Mouse (Mus musculus) left cerebral cortex, adult 8-10 months (tissue): ENCODE data around the gene Sohlh1. TPM values are rescaled to one million over a fixed set of nuclear protein-coding genes. Genes with fewer than 3 reads are reported as not detected.
A peak's percentile ranks its signal among the peaks of the same experiment; 100 is the strongest.

Source experiments
- DNase-seq, 2 experiments: peaks; one replicate each; pipeline ENCODE4 v3.0.0; 2022; ENCODE audit warnings: low spot score in 2 of 2
- total RNA-seq, 4 experiments: library from RNA; stranded (reverse); gene quantifications; 2 replicates each; pipeline ENCODE4 v1.2.4; 2022

Sohlh1 gene
- total RNA-seq, result not detected

DNA sequence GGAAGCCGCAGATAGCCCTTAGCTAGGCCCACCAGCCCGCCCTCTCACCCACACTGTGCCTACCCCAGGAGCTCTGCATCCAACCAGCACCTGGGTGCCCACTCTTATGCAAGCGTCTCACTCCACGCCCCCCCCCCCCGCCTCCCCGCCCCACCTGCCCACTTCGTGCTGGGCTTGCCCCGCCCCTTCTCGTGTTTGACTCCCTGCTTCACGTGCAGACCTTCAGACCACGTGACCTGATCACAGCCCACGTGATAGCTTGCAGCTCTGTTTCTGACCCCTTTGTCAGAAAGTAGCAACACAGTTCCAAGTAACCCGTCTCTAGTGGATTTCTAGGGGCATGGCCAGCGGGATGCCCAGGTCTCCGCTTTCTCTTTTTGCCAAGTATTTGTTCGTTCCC, at the start of gene Sohlh1:
Gene Sohlh1, minus strand, starts transcription at position 23 of the 400 bp plus-strand sequence.
- DNase-seq, result no peak

DNA sequence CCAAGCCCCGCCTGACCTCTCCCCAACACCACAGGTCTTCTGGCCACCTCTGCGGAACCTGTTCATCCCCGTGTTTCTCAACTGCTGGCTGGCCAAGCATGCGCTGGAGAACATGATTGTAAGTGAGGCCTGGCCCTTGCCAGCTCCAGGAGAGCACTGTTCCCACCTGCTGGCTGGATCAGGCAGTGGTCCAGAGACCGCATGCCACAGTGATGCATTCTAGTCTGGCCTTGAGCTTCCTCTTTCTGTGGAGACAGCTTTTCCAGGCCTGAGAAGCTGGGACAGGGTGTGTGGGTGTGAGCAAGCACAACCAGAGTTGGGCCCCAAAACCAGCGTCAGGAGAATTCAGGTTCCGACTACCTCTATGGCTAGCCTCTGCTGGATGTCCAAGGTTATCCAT, 45.4 kb upstream of the Sohlh1 start:
- no peak for DNase-seq

DNA sequence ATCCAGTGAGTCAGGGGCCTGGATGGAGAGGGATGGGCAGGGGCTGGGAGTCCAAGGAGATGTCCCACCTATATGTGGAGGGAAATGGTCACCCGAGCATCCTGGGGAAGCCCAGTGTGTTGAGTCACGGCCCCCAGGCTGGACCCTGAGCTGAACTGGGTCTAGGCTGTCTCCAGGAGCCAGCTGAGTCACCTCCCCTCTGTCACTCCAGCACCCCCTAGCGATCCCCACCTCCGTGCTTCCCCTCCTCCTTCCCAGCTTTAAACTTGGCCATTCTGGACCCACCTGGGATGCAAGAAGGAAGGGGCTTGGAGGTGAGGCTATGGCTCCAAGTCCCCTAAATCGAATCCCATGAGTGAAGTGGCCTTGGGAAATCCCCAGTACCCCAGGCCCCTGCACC, 41.1 kb upstream of the Sohlh1 start:
- no peak for DNase-seq

DNA sequence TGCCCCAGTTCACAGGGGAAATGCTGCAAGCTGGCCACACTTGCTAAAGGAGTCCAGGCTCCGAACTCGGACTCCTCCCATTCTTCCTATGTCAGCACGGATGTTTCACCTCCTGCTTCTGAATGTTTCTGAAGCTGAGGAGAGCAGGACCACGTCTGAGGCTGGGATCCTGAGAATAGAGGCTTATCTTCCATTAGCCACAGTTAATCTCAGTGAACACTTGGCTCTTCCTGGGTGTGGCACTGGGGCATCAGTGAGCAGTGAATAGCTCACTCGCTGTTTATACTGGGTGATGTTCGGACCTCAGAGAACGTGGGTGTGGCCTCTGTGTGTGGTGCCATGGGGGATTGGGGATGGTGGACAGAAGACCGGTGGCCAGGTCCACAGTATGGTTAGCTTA, 40.2 kb upstream of the Sohlh1 start:
- no peak for DNase-seq

DNA sequence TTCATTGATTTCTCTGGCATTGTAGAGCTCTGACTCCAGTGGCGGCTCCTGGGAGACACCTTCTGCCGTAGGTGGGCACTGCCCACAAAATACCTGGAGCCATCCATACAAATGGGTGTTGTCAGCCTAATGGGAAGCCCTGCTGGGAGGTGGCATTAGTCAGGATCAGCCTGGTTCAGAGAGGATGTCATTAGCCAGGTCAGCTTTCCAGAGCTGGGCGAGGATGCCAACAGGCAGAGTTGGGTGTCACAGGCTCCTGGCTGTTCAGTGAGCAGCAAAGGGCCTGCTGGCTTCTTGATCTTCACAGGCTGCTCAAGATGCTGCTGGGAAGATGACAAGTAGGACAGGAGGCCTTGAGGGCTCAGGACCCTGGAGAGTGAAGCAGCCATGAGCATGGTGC, 37.7 kb upstream of the Sohlh1 start:
- DNase-seq, result no peak

DNA sequence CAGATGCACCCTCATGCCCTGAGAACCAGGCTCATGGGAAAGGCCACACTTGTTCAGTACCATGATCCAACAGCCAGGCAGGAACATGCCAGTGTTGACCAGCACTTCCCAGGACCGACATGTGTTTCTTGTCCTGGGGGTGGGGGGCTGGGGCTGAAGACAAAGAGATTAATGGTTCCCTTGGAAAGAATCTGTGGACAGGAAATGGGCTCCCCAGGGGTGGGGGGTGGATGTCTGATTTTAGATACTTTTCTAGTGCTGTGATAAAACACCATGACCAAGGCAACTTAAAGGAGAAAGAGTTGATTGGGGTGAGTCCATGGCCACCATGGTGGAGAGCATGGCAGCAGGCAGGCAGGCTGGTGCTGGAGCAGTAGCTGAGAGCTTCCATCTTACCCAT, 35.2 kb upstream of the Sohlh1 start:
- DNase-seq, result no peak

DNA sequence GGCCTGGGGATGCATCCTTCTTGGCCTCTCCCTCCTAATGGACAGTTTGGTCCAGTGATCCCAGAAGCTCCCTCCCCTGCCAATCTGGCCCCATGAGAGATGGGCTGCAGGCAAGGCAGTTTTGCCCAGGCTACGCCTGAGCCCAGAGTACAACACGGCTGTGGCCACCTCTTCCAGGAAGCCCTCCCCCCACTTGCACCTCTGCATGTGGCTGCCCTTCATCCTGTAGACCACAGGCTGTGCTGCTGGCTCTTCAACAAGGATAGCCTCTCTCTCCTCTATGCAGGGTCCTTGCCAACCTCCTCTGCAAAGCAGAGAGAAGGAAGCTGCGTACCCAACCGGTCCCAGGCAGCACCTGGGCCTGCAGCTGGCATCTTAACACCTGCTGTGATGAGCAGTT, 32.0 kb upstream of the Sohlh1 start:
- DNase-seq, result no peak

DNA sequence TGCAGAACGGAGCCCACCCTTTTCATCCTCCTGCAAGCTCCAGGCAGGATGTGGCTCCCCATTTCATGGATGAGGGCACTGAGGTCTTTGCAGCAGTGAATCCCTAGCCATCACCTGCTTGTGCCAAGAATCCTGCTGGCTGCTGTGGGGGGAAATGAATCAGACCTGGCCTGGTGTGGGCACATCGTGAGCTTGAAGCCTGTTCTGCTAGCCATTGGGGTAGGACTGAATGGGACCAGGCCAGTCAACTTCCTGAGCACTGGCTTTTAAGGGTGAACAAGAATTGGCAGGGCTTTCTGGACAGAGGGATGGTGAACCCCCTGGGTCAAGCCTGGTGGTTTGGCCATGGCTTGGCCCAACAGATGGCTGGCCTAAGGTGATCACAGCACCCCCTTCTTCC, 31.5 kb upstream of the Sohlh1 start:
- no peak for DNase-seq

DNA sequence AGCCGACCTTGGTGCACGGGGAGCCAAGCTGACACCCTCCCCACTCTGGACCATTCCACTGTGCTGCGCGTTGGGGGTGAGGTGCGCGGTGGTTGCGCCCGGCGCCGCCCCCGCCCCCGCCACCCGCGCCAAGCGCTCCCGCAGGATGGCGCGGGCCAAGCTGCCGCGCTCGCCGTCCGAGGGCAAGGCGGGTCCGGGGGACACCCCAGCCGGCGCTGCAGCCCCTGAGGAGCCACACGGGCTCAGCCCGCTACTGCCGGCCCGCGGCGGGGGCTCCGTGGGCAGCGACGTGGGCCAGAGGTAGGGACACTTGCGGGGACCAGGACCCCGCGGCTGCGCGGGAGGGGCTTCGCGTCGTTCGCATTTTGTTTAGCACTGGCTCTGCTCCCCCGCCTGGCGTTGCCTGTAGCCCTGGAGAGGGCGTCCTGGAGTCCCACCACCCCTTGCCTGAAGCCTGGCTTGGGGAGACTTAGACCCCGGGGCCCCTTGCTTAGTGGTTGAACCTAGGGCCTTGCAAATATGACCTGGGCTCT, 30.8 kb upstream of the Sohlh1 start:
- DNase-seq, result peak in 1 of 2 experiments; percentile 45

DNA sequence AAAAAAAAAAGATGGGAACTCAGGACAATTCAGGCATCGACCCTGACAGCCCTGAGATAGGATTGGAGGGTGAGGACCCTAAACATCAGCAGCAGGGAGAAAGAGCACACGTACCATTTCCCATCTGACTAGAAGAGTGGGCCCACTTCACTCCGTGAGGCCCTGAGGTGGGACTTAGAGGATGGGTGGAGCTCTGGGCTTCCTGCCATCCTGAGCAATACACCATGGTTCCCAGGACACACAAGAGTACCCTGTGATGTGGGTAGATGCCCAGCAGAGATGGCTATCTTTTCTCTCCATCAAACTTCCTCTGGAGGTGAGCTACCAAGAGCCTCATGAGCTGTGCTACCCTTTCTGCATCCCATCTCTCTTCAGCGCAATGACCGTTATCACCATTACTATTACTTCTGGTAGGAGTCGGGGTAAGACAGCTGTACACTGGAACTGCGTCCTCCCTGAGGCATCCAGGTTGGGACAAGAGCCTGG, 30.2 kb upstream of the Sohlh1 start:
- no peak for DNase-seq

DNA sequence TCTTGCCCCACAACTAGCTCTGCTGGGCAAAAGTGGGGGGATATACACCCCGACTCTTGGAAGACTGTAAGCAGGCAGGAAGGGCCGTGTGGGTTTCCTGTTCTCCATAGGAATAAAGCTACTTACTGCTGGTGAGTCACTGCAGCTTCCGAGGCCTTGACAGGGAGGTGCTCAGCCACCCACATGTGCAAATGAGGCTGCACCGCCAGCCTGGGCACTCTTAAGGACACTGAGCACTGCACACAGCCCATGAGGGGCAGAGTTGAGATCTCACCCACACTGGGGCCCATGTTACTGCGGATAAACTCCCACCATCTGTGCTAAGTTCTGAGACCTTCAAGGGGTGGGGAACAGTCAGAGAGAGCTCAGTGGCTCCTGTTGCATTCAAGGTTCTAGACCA, 19.6 kb upstream of the Sohlh1 start:
- peak in 1 of 2 experiments; percentile 62 for DNase-seq

DNA sequence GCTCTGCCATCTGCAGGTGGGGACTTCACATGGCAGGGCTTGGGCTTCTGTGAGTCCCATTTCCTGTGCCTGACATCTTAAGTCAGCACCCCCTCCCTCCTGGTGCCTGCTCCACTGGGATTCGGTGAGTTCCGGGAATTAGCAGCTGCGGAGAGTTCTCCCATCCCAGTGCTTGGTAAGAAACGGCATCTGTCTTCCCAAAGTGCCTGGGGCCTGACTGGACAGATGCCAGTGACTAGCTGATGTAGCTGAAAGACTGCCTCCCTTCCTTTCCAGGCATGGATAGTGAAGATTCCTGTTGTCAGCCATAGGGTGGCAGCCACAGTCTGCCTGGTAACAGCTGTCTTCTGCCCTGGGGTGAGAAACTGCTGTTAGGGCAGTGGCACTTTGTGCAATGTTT, 18.4 kb upstream of the Sohlh1 start:
- peak; percentile 35 to 79 for DNase-seq

DNA sequence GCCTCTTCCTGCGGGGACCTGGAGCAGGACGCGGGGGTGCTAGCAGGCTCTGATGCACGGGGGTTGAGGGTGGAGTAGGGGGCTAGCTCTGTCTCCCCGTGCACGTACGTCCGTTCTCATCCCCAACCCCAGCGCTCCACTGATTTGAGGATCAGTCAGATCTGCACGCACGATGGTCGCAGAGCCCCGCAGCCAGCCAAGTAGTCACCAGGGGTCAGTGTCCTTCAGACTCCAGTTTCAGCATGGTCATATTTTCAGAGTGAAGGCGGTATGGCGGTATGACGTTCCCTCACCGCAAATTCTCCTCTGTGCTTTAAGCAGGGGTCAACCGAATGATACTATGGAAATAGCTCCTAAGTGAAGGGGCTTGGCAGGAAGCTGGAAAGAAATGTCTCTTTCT, 17.2 kb upstream of the Sohlh1 start:
- no peak for DNase-seq

DNA sequence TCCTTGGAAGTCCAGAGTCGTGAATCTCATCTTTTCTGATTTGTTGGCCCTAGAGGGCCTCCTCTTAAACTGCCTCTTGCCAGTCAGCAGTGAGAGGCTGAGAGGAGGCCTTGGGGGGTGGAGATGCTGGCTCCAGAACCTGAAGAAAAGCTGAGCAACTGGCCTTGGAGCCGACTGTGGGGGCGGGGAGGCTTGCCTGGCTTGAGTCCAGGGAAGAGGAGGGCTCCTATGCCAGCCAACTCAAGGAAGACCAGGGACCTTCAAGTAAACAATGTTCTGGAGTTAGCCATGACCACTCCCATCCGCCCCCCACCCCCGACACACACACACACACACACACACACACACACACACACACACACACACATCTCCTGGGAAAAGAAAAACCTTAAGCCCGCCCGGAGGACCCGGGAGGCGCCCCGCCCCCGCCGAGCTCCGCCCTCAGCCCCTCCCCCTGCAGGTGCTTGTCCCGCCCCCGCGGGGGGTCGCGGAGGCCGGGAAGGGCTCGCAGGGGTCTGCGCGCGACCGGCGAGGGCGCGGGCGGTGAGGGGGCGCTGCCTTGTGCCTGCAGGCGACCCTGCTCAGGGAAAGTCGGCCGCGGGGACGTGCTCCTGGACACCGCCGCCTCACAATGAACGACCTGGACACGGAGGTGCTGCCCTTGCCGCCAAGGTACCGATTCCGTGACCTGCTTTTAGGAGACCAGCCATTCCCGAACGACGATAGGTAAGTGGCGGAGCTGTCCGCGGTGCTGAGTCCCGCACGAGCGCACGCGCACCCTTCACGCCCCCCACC, 16.5 kb upstream of the Sohlh1 start, which contains the start of gene Kcnt1:
Gene Kcnt1, plus strand, starts transcription at position 398 of the 795 bp plus-strand sequence.
- peak; percentile 42 to 57 for DNase-seq

DNA sequence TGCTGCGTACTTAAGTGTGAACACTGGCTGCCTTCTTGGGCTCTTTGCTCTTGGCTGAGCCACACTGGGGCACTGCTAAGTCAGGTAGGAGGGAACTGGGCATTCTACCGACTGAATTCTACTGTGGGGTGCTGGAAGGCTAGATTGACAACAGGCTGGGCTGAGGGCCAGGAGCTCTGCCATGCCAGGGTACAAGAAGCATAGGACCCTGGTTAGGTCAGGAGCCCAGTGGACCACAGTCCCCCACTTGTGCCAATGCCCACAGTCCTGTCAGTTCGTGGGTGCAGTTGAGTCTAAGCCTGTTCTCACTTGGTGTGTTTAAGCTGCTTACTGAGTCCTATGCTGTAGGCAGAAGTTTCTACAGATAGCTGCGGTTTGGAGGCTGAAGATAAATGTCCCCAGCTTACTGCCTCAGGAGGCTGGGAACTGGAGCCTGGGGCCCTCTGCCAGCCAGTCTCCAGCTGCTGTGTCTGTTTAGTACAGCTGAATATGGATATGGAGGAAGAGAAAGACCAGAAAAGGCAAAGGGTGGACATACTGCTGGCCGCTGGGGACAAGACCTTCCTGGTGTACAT, 15.7 kb upstream of the Sohlh1 start:
- DNase-seq, result no peak

DNA sequence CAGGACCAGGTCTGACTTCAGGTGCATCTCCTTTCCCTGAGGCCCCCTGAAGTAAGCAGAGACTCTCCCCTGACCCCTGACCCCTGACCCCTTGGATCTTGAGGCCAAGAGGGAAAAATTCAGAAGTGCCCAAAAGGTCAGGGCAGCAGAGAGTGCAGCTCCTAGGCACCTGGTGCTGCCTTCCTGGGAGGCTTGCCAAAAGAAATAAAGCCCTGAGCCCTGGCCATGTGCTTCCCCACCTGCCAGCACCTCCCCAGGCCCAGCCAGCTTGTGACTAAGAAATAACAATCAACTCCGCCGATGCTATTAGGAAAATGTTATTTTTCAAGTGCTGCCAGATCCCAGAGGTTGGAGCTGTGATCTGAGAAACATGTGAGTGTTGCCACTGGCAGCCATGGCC, 15.0 kb upstream of the Sohlh1 start:
- DNase-seq, result no peak

DNA sequence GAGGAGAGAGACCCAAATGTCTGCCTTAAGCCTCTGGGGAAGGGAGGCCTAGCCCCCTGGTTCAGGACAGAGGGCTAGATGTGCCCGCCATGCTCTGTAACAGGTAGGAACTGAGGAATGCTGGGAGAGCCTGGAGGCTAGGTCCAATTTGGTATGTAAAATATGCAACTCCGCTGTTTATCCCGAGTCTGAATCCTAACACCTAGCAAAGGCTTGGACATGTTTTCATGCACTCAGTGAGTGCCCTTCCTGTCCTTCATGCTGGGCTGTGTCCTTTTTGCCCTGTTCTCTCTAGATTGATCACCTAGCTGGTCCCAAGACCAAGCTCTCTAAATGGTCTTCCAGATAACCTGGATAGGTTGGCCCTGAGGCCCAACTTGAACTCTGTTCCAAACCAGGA, 12.8 kb upstream of the Sohlh1 start:
- no peak for DNase-seq

DNA sequence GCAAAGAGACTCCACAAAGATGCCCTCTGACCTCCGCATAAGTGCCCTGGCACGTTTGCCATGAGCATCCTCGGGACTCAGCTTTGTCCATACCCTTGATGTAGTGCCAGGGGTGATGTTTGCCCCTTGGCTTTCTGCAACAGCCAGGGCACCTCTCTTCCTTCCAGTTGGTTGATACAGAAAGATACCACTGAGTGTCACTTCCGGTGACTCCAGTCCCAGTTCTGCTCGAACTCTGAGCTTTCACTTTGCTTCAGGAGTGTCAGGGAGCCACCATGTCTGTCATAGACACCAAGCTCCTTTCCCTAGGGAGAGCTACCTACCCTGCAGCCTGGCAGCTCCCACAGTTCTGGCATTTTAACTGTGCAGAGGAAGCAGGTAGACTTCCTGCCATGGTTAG, 7.0 kb upstream of the Sohlh1 start:
- DNase-seq, result no peak

DNA sequence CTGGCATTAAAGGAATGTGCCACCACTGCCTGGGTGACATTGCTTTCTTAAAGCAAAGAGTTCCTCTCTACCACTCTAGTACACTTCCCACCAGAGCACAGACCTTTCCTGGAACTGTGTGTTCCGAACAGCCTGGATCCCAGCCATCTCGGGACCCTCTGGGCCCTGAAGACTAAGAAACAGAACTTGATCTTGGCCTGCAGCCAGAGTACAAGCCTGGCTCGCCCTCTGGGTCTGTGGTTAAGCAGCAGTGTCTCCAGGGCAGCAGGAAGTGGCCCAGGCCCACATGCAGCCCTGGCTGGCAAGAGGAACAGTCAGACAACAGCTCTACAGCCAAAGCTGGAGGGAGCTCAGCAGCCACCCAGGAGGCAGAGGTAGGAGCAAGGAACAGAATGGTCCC, 5.6 kb upstream of the Sohlh1 start:
- peak in 1 of 2 experiments; percentile 55 for DNase-seq

DNA sequence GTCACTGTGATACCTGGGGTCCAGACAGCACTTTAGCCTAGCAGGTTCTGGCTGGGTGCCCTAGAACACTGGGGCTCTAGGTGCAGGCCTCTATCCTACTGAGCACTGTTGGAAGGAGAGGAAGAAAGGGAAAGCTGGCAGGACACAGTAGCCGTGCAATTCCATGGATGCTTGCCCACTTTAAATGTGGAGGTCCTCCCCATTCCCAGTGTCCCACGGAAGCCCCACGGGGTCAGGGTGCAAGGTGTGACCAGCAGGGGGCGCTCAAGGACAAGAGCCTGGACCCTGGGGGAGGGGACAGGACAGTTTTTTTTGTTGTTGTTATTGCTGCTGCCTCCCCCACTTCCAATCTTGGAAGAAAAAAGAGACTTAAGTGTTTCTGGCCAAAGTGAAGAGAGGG, 3.3 kb upstream of the Sohlh1 start:
- DNase-seq, result no peak

DNA sequence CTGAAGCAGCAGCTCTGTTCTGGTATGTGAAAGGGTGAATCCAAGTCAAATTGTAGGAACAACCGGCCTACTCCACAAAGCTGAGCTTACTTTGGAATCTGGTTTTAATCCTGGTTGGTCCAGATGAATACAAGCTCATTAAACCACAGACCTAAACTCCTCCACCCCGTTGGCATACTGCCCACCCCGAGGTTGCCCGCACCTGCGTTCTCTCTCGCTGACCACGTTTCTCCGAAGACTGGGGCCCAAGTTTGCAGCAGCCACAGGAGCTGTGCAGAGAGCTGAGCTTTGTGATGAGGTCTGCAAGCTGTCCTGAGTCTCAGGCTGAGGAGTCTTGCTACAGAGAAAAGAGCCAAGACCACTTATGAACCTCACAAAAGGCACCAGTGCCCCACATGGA, 532 bp downstream of the Sohlh1 start:
- DNase-seq, result no peak

DNA sequence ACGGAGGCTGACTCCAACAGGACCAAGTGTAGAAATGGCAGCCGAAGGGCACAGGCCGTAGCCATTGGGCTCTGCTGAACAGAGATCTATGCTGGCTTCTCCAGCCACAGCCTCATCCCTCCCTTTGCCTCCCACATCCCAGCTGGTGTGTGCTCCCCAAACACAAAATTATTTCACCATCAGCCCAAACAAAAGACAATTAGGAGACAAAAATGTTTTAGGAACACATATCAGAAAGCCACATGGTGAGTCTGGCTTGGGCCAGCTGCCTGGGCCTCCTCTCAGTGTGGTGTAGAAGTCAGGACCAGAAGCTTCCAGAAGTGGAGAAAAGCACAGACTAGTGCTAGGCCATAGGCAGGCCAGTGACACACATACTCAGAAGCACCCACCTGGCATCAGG, 3.0 kb downstream of the Sohlh1 start:
- DNase-seq, result no peak

DNA sequence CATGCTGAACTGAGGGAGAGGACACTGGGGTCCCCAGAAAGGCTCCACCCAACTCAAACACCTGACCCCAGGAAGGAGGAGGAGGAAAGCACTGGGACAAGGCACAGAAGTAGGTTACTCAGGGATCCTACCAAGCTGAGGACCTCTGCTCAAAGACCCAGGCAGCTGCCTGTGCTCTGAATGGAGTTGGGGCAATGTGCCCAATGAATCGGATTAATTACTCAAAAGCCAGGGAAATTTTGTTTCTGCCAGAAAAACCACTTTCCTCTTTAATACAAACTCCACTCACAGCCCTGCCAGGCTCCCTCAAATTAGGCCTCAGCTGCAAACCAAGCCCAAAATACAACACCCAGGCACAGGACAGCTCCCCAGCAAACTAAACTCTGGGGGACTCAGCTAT, 4.3 kb downstream of the Sohlh1 start:
- peak in 1 of 2 experiments; percentile 41 for DNase-seq
